Mouse (Mus musculus): Measurements from ENCODE around the gene Cyp17a1.

Cyp17a1 gene

GRCm38 (mm10) chr19:46672766-46673418, at the start of gene Cyp17a1:
Gene Cyp17a1 (minus strand): TSS chr19:46673172.
- DNase-seq (ENCODE audit: low spot score in 2 of 2) = no peak

- no peak for DNase-seq (ENCODE audit: low spot score in 2 of 2)
Measured at GRCm38 (mm10) chr19:46718150-46718549, 45.2 kb upstream of the Cyp17a1 start.

- no peak for DNase-seq (ENCODE audit: low spot score in 2 of 2)
Measured at GRCm38 (mm10) chr19:46715016-46715415, 42.0 kb upstream of the Cyp17a1 start.

GRCm38 (mm10) chr19:46714234-46714633, 41.3 kb upstream of the Cyp17a1 start:
- no peak for DNase-seq (ENCODE audit: low spot score in 2 of 2)

- DNase-seq (ENCODE audit: low spot score in 2 of 2) = no peak
Measured at GRCm38 (mm10) chr19:46710614-46711013, 37.6 kb upstream of the Cyp17a1 start.

GRCm38 (mm10) chr19:46707296-46708151, 34.6 kb upstream of the Cyp17a1 start, which contains the start of gene As3mt:
Gene As3mt (plus strand): TSS chr19:46707458.
- peak in 1 of 2 experiments; percentile 16 for DNase-seq (ENCODE audit: low spot score in 2 of 2)

- DNase-seq (ENCODE audit: low spot score in 2 of 2) = no peak
Measured at GRCm38 (mm10) chr19:46706540-46707295, 33.7 kb upstream of the Cyp17a1 start.

- no peak for DNase-seq (ENCODE audit: low spot score in 2 of 2)
Measured at GRCm38 (mm10) chr19:46705779-46706495, 33.0 kb upstream of the Cyp17a1 start.

- no peak for DNase-seq (ENCODE audit: low spot score in 2 of 2)
Measured at GRCm38 (mm10) chr19:46701156-46701555, 28.2 kb upstream of the Cyp17a1 start.

- DNase-seq (ENCODE audit: low spot score in 2 of 2) = peak in 1 of 2 experiments; percentile 15
Measured at GRCm38 (mm10) chr19:46699011-46699481, 26.1 kb upstream of the Cyp17a1 start.

GRCm38 (mm10) chr19:46697840-46698517, 25.0 kb upstream of the Cyp17a1 start:
- DNase-seq (ENCODE audit: low spot score in 2 of 2) = no peak

GRCm38 (mm10) chr19:46696943-46697342, 24.0 kb upstream of the Cyp17a1 start:
- DNase-seq (ENCODE audit: low spot score in 2 of 2) = no peak

- no peak for DNase-seq (ENCODE audit: low spot score in 2 of 2)
Measured at GRCm38 (mm10) chr19:46696482-46696881, 23.5 kb upstream of the Cyp17a1 start.

- no peak for DNase-seq (ENCODE audit: low spot score in 2 of 2)
Measured at GRCm38 (mm10) chr19:46693146-46693545, 20.2 kb upstream of the Cyp17a1 start.

GRCm38 (mm10) chr19:46691078-46691477, 18.1 kb upstream of the Cyp17a1 start:
- DNase-seq (ENCODE audit: low spot score in 2 of 2) = no peak

GRCm38 (mm10) chr19:46690387-46690786, 17.4 kb upstream of the Cyp17a1 start:
- no peak for DNase-seq (ENCODE audit: low spot score in 2 of 2)

GRCm38 (mm10) chr19:46689460-46690372, 16.7 kb upstream of the Cyp17a1 start, which contains the start of gene Borcs7:
Gene Borcs7 (plus strand): TSS chr19:46689906.
- DNase-seq (ENCODE audit: low spot score in 2 of 2) = peak; percentile 89

- DNase-seq (ENCODE audit: low spot score in 2 of 2) = no peak
Measured at GRCm38 (mm10) chr19:46679720-46680383, 6.9 kb upstream of the Cyp17a1 start.

GRCm38 (mm10) chr19:46675641-46676040, 2.7 kb upstream of the Cyp17a1 start:
- DNase-seq (ENCODE audit: low spot score in 2 of 2) = no peak

All from right cerebral cortex, postnatal 36 days (tissue).